Mouse (Mus musculus): ENCODE data around the gene Rnf224. TPM values are rescaled to one million over a fixed set of nuclear protein-coding genes. Genes with fewer than 3 reads are reported as not detected.
A peak's percentile ranks its signal among the peaks of the same experiment; 100 is the strongest.
"Not testable (repeated sequence)": the region's sequence is repeated elsewhere in the genome, so short reads cannot be mapped to it uniquely, and the experiment has no call there.

Gene Rnf224
- total RNA-seq (2022) = not detected

DNA sequence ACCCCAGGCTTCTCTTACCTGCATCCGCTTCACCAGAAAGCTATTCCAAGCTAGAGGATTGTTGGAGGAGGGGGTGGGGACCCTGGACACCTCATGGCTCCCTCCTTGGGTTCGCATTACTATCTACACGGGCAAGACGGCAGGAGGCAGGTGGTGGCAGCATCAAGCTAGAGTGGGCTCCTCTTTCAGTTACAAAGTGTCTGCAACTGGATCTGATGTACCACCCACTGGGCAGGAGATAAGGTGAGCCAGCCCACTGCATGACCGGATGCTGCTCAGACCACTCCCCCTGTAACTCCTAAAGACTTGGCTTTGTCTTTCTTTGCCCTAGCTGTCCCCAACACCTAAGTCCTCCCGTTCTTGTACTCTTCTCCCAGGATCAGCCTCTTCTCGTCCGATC lies at the start of gene Rnf224:
TSS of gene Rnf224 (minus strand) at position 174 of the 400 bp plus-strand sequence.
- no peak for DNase-seq

DNA sequence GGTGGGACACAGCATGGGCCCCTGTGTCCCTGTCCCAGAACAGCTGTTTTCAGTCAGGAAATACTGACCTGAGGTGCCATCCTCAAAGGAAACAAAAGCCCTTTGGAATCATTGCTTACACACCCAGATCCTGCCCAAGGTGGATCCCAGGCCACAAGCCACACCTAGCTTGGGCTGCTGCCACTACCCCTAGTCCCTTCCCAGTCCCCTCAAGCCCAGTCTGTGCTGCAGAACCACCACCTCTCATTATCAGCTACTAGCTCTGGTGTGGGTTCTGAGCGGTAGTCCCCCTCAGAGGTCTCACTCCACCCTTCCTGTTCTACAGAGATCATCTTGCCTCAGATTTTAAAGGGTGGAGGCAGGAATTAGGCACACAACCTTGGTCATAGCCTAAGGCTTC lies 49.7 kb upstream of the Rnf224 start:
- no peak for DNase-seq

DNA sequence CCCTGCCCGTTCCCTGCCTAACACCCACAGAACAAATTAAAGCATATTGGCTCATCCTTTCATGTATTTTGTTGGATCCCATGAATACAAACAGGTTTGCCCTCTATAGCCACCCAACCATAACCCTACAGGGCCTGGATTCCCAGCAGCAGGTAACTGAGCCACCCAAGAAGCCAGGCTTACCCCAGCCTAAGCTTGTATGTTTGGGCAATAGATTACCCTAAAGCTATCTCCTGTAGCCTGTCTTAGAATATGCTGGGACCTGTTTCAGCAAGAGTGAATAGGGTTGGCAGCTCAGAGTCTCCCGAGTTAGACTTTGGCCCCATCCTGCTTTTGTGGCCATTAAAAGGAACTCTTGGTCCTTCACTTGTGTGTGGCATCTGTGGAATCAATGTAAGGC lies 49.0 kb upstream of the Rnf224 start:
- no peak for DNase-seq

GRCm38 (mm10) chr2:25278928-25279882 lies 42.6 kb upstream of the Rnf224 start:
- no peak for DNase-seq

DNA sequence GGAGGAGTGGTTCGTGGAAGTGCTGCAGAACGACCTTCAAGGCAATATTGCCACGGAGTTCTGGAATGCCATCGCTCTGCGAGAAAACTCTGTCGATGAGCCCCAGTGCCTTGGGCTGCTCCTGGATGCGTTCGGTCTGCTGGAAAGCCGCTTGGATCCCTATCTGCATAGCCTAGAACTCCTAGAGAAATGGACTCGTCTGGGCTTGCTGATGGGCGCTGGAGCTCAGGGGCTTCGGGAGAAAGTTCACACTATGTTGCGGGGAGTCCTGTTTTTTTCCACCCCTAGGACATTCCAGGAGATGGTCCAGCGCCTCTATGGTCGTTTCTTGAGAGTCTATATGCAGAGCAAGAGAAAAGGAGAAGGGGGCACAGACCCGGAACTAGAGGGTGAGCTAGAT lies 36.4 kb upstream of the Rnf224 start:
- no peak for DNase-seq

GRCm38 (mm10) chr2:25272515-25272914 lies 35.9 kb upstream of the Rnf224 start:
- DNase-seq = no peak

GRCm38 (mm10) chr2:25271827-25272511 lies 35.4 kb upstream of the Rnf224 start, which contains the start of the genes Ssna1 and Anapc2:
Ssna1 (minus strand) TSS chr2:25272438.
Anapc2 (plus strand) TSS chr2:25272478.
- peak; percentile 96 for DNase-seq

GRCm38 (mm10) chr2:25267746-25268309 lies 31.2 kb upstream of the Rnf224 start:
- no peak for DNase-seq

GRCm38 (mm10) chr2:25267241-25267640 lies 30.7 kb upstream of the Rnf224 start:
- no peak for DNase-seq

DNA sequence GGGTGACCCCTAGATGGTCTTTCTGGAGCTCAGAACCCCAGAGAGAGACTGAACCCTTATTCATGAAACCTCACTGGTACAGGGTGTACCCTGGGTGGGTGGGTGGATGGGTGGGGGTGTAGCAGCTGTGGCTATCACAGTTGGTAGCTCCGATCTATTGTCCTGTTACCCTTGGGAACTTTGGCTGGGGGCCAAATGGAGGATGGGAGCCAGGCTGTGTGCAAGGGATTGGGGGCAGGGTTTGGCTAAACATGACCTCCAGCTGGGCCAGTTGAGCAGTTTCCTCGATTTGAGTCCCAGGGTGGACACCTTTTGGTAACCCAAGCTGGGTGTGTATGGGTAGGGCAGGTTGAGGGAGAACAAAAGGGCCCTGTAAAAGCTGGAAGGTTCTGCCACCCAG lies 30.1 kb upstream of the Rnf224 start:
- DNase-seq = no peak

- DNase-seq = no peak
Observed at GRCm38 (mm10) chr2:25265897-25266656, 29.5 kb upstream of the Rnf224 start.

GRCm38 (mm10) chr2:25264851-25265250 lies 28.3 kb upstream of the Rnf224 start:
- DNase-seq = no peak

DNA sequence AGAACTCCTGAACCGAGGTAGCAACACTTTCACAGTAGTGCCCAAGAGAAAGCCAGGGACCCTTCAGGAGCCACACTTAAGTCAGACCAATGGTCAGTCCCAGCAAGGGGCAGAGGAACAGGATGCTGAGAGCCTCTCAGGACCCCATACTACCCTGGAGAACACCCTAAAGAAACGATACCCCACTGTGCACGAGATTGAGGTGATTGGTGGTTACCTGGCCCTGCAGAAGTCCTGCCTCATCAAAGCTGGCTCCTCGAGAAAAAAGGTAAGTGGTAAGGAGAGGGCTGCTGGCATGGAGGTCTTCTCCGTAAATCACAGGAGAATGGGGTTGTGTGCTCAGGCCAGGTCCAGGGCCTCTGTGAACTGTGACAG lies 27.7 kb upstream of the Rnf224 start:
- no peak for DNase-seq

DNA sequence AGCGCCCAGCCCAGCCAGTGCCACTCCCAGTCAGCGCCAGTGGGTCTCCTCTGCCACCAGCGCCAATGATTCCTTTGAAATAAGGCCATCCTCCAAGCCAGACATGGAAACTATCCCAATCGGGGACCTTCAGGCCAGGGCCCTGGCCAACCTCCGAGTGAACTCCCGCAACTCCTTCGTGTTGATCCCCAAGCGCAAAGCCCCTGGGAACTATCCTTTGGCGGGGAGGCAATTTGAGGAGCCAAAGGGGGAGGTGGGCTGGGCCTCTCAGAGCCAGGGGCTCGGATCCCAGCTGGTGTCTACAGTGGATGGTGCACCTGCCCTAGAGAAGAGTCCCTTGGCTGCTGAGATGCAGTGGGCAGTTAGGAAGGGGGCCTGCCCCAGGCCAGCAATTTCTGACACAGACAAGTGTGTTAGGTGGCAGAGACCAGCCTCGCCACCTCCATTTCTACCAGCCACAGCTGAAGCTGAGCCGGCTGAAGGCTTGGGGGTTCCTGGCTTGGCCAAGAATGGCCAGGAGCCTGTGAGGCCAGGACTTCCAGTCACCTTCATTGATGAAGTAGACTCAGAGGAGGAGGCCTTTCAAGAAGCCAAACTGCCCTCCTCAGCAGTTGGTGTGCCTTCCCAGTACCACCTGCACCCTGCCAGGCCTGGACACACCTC lies 27.2 kb upstream of the Rnf224 start:
- no peak for DNase-seq

GRCm38 (mm10) chr2:25262795-25263622 lies 26.4 kb upstream of the Rnf224 start:
- DNase-seq = no peak

GRCm38 (mm10) chr2:25262291-25262767 lies 25.7 kb upstream of the Rnf224 start, which contains the start of gene Tprn:
Tprn (plus strand) TSS chr2:25262618.
- DNase-seq = peak; percentile 95

DNA sequence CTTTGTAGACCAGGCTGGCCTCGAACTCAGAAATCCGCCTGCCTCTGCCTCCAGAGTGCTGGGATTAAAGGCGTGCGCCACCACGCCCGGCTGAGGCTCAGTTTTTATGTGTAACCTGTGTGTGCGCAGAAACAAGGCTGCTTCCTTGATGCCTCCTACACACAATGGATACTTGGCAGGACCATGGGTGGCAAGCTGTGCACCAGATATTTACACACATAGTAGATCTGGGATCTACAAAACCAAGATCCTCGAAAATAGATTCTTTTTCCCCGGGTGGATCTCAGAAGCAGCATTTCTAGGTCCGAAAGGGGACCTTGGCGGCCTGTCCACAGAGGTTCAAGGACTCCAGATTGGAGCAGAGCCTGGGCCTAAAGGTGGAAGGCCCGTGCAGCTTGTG lies 25.3 kb upstream of the Rnf224 start:
- no peak for DNase-seq

DNA sequence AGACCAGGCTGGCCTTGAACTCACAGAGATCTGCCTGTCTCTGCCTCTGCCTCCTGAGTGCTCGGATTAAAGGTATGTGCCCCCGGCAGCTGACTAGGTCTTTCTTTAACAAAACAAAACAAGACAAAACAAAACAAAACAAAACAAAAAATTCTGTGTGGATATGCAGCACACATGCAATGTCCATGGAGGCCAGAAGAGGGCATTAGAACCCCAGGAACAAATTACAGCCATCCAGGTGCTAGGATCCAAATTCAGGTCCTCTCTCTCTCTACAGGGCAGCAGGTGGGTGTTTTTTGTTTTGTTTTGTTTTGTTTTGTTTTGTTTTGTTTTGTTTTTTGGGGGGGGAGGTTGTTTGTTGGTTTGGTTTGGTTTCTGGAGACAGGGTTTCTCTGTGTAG lies 22.3 kb upstream of the Rnf224 start:
- no peak for DNase-seq

DNA sequence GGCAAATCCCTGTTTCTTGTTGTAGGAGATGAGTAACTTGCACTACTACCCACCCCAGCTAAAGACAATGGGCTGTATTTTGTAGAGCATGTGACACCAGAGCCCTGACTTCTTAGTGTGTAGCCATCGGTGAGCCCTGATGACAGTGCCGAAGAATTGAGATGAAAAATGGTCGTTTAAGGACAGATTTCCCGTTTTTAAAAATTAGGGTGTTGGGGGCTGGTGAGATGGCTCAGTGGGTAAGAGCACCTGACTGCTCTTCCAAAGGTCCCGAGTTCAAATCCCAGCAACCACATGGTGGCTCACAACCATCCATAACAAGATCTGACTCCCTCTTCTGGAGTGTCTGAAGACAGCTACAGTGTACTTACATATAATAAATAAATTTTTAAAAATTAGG lies 20.7 kb upstream of the Rnf224 start:
- DNase-seq = not testable (repeated sequence)

- DNase-seq = not testable (repeated sequence)
Observed at GRCm38 (mm10) chr2:25256443-25257109, 20.0 kb upstream of the Rnf224 start.

All from adrenal gland, adult 8-10 months (tissue).